Mouse (Mus musculus): ENCODE measurements around the gene Akr1d1. TPM values are rescaled to one million over a fixed set of nuclear protein-coding genes. Genes with fewer than 3 reads are reported as not detected.

Akr1d1 gene
- total RNA-seq (2021): not detected

DNA sequence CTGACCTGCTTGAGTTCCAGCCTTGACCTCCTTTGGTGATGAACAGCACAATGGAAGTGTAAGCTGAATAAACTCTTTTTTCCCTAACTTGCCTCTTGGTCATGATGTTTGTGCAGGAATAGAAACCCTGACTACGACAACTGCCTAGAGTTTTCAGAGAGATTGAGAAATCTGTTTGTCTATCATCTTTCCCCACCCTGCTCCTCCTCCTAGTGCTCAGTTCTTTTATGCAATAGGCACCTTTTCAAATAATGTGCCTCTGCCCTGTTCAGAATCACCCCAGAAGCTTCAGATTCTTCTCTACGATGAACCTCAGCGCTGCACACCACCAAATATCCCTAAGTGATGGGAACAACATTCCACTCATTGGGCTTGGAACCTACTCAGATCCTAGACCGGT is at the start of gene Akr1d1:
Akr1d1 (plus strand) TSS at position 234 of the 400 bp plus-strand sequence.
- intact Hi-C loops (cut with DNase I): no loop called here
- no peak for DNase-seq (ENCODE audit: extremely low spot score in 1 of 2, low spot score in 2 of 2)

DNA sequence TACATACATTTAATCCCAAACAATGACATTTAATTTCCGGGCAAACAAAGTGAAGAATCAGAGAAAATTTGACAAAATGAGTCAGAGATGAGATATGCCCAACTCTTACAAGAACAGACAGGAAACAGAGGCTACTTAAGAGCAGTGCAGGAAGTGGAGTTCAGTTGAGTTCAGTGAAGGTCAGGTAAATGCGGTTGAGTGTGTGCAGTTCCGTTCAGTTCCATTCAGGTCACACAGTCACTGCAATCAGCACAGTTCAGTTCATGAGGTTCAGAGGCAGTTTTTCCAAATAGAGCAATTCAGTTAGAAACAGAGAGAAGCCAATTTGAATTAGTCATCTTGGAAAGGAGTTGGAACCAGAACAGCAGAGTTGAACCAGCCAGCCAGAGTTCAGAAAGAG is 48.8 kb upstream of the Akr1d1 start:
- intact Hi-C loops (cut with DNase I): no loop called here
- DNase-seq (ENCODE audit: extremely low spot score in 1 of 2, low spot score in 2 of 2): no peak

DNA sequence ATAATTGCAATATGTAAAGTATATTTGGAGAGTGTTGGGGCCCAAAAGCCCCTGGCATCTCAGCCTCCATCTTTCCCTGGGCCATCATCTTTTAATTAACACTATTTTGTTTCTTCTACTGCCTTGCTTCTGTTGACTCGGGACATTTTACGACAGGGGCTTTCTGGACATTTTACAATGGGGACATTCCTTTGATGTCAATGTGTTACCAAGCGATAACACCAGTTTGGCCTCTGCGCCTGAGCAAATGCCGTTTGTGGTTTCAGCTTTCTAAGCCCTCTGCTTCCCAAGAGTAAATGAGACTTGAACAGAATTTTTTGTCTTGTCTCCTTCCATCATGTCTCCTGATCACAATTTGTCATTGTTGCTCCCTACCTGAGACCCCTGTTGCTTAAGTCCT is 46.7 kb upstream of the Akr1d1 start:
- DNase-seq (ENCODE audit: extremely low spot score in 1 of 2, low spot score in 2 of 2): no peak
- intact Hi-C loops (cut with DNase I): no loop called here

DNA sequence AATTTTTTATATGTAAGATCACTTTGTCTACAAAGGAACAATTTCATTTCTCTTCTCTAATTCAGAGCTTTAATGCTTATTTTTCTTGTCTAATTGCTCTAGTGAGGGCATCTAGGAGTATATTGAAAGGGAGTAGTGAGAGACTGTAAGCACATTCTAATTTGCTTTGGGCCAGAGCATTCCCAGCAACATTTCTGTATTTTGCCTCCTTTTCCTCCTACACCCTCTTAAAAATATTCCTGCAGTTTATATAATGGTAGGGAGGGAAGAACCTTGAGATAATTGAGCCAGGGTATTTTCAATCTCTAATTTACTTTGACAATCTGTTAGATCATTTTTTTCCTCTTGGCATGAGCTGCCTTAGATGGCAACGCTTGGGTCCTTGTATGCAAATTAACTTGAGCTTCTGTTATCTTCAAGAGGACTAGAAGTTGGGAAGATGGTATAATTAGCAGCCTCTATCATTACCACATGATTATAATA is 45.3 kb upstream of the Akr1d1 start:
- peak in 1 of 2 experiments; percentile 11 for DNase-seq (ENCODE audit: extremely low spot score in 1 of 2, low spot score in 2 of 2)
- intact Hi-C loops (cut with DNase I): no loop called here

DNA sequence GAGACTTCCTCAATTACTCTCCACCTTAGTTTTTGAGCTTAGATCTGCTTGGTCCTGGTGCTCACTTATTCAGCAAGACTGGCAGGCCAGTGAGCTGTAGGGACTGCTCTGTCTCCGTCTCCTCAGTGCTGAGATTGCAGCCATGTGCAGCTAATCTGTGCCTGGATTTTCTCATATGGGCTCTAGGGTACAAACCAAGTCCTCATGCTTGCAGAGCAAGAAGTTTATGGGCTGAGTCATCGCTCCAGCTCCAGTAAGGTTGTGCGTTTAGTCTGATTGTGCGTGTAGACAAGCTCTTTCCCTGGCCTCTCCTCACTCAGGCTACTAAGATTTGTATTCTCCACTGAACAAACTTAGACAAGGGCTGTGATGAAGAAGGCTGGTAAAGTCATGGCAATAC is 43.5 kb upstream of the Akr1d1 start:
- no peak for DNase-seq (ENCODE audit: extremely low spot score in 1 of 2, low spot score in 2 of 2)
- intact Hi-C loops (cut with DNase I): no loop called here

DNA sequence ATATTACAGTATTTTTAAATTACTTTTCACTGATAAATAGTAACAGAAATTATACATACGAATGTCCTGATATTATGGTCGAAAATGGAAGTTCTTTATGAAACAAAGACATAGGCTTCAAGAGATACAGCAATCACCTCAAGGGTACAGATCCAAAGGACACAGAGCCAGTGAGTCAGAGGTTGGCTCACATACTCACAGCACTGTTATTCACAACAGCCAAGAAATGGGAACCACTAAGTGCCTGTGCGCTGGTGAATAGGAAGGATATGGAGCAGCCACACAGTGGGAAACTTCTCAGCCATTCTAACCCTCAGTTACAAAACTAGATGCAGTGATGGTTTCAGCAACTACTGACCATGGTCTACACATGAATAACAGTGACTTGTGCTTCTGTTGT is 37.7 kb upstream of the Akr1d1 start:
- intact Hi-C loops (cut with DNase I): no loop called here
- no peak for DNase-seq (ENCODE audit: extremely low spot score in 1 of 2, low spot score in 2 of 2)

DNA sequence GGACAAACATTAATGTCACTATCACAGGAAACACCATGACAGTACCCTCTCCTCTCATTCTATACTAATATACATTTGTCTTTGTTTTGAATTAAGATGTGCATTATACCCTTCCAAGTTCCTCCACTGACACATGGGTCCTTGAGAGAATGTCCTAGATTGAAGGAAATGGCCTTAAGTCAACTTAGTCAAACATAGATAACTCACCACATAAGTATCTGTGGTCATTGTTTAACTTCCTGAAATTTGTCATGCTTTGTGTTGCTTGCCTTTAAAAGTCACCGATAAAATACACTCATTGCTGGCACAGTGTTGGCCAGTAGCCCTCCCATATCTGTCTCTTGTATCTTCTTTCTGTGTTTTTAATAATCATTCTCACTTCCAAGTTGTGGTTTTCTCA is 35.0 kb upstream of the Akr1d1 start:
- intact Hi-C loops (cut with DNase I): no loop called here
- DNase-seq (ENCODE audit: extremely low spot score in 1 of 2, low spot score in 2 of 2): no peak

DNA sequence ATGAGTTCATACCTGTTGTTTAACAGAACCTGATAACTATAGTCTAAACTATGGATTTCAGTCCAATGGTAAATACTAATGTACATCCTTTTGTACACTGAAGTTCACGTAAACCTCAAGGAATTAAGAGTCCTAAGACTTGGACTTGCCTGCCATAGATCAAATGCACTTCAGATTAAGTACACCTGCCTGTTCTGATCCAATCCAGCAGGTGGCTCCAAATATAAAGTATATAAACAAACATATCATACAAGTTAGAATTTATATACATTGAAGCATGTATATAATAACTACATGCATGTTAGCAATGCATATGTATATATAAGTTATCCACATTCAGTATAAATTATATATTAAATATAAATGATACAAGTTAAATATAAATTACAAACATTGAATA is 33.1 kb upstream of the Akr1d1 start:
- no peak for DNase-seq (ENCODE audit: extremely low spot score in 1 of 2, low spot score in 2 of 2)
- intact Hi-C loops (cut with DNase I): no loop called here

DNA sequence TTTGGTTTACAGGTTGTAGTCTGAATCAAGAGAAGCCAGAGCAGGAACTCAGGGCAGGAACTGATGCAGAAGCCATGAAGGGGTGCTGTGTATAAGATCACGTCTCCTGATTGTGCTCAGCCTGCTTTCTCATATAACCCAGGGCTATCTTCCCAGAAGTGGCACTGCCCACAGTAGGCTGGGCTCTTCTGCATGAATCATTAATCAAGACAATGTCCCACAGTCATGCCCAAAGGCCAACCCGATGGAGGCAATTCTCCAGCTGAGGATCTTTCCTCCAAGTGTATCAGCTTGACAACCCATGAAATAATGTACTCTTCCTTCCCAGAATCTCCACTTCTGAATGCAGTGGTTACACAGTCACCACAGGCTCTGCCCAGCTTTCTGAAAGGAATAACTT is 24.4 kb upstream of the Akr1d1 start:
- intact Hi-C loops (cut with DNase I): no loop called here
- DNase-seq (ENCODE audit: extremely low spot score in 1 of 2, low spot score in 2 of 2): no peak

DNA sequence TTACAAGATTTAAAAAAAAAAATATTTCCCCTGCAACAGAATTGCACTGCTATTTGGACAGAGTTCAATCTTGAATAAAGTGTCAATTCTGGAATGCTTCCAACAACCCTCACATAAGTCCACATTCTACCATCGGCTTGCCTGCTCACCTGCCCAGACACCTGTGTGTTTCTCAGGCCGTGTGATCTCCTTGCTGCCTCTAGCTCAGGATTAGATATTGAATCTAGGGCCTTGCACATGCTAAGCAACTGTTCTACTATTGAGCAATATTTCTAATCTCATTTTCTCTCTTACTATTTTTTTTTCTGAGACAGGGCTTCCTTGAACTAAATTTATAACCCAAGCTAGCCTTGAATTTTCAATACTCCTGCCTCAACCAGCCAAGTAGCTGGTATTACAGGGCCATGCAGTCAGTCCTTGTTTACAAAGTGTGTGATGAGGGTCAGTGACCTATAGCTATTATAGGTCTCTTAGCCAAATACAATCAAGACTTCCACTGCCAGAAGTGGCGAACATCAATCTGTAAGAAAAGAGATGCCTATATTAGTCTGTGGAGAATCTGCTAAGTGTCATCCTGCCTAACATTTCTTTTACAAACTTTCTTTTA is 23.0 kb upstream of the Akr1d1 start:
- intact Hi-C loops (cut with DNase I): no loop called here
- no peak for DNase-seq (ENCODE audit: extremely low spot score in 1 of 2, low spot score in 2 of 2)

DNA sequence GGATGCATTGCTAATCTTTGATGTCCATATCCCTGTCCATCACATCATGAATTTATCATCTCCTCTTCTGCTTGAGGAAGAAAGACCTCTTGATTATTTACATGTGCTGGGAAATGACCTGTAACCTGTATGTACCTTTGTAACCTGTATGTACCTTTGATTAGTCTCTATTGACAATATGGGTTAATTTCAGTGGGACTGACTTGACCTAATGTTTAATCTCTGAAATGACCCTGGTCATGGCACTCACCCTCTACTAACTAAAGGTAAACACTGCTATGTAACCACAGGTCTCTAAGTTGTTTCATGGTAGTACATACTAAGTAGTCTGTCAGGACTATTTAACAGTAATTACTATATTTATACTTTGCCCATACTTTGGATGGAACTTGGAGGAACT is 19.2 kb upstream of the Akr1d1 start:
- DNase-seq (ENCODE audit: extremely low spot score in 1 of 2, low spot score in 2 of 2): no peak
- intact Hi-C loops (cut with DNase I): no loop called here

DNA sequence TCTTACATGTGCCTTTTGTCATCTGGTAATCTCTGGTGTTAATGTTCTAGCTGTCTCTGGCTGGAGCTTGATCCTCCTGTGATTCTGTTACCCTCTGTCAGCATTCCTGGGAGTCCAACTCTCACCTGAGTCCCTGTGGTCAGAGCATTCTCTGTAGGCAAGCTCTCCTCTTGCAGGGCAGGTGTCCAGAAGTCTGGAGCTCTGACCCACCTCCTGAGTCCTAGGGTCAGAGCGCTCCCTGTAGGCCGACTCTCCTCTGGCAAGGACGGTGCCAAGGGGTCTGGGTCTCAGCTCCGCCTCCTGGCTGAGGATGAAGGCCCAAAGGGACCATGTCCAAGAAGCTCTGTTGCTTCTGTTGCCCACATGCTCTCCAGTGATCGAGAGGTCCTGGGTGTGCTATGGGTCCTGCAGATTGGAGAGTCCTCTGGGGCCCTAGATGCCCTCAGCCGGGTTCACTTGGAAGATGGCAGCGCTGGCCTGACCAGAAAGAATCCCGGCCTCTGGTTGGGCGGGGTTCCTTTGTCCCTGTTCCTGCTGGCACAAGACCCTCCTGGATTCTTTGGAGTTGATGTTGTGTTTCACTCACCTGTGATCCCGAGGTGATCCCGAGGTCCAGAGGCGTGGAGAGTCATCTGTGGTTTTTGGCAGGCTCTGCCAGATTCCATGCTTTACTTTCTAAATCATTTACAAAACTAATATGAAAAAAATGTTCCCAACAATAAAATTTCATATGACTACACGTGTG is 9.2 kb upstream of the Akr1d1 start:
- DNase-seq (ENCODE audit: extremely low spot score in 1 of 2, low spot score in 2 of 2): no peak
- intact Hi-C loops (cut with DNase I): no loop called here

DNA sequence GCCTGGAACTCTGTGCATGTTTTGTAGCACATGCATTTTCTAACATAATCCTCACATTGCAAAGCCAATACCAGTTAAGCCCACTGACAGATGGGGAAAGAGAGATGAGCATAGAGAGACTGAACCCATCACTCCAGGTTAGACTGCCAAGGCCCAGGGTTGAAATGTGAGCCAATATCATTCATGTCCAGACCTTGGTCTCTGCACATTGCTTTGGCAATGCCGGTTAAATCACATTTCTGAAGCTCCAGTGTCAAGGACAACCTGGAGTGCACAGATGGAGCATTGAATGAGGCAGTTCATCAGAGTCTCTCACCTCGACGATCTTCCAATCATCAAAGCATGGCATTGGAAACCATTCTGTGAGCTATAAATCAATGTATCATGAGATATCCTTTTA is 2.1 kb downstream of the Akr1d1 start:
- DNase-seq (ENCODE audit: extremely low spot score in 1 of 2, low spot score in 2 of 2): no peak
- intact Hi-C loops (cut with DNase I): no loop called here

DNA sequence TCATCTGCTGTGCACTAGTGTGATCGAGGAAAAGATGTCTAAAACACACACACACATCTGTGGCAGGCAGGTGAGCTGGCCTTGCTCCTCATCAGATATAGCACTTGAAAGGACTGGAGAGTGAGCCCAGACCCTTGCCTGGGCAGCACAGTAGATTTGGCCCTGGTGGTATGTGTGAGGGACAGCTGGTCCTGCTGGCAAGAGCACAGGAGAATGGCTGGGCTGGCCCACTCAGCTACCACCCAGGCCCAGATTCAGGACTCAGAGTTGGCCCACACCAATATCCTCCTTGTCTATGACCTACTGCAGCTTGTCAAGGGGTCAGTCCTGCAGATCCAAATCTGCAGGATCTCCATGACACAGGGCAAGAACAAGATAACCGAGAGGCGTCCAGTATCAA is 6.9 kb downstream of the Akr1d1 start:
- DNase-seq (ENCODE audit: extremely low spot score in 1 of 2, low spot score in 2 of 2): no peak
- intact Hi-C loops (cut with DNase I): no loop called here

DNA sequence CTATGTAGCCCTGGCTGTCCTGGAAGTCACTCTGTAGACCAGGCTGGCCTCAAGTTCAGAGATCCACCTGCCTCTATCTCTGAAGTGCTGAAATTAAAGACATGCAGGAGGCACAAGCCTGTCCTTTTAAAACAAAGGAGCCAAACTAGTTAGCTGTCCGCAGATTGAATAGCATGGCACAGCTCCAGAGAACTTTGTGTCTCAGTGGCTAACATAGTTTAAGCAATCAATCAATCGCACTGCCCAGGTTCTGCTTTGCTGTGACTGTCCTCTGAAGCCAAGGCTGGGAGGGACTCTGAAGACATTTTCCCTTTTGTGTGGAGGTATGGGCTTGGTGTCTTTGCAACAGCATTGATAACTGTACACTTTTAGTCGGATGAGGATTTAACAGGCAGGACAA is 7.8 kb downstream of the Akr1d1 start:
- DNase-seq (ENCODE audit: extremely low spot score in 1 of 2, low spot score in 2 of 2): no peak
- intact Hi-C loops (cut with DNase I): no loop called here

DNA sequence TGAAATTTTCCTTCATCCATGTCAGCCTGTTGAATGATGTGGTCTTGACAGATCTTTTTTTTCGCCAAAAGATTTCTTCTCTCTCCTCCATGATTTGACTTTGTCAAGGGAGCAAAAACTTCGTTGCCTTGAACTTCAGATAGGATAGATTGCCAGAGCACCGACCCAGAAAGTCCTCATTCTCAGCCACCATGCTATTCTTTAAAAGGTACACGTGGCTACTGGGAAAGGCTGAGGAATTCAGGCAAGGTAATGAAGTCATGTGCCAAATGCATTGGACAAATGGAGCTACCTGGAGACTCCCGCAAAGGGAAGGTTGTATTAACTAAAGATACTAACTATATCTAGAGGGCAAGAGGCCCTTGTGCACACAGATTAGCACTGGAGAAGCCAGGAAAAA is 8.8 kb downstream of the Akr1d1 start:
- intact Hi-C loops (cut with DNase I): no loop called here
- DNase-seq (ENCODE audit: extremely low spot score in 1 of 2, low spot score in 2 of 2): no peak

DNA sequence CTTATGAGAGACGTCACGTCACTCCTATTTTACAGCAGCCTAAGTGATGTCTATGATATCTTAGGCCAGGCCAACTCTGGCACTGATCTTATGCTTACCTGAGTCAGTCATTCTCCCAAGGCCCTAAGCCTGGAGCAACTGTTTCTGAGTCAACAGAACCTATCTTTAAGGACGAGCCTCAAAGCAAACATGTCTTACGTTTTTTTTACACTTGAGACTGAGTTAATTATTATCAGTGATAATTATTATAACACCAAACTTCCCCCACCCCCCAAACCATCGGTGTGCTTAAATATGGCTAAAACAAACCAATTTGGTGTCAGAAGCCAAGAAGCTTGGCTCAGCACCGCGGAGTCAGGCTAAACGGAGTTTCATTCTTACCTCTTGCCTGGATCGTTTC is 9.4 kb downstream of the Akr1d1 start:
- intact Hi-C loops (cut with DNase I): no loop called here
- no peak for DNase-seq (ENCODE audit: extremely low spot score in 1 of 2, low spot score in 2 of 2)

DNA sequence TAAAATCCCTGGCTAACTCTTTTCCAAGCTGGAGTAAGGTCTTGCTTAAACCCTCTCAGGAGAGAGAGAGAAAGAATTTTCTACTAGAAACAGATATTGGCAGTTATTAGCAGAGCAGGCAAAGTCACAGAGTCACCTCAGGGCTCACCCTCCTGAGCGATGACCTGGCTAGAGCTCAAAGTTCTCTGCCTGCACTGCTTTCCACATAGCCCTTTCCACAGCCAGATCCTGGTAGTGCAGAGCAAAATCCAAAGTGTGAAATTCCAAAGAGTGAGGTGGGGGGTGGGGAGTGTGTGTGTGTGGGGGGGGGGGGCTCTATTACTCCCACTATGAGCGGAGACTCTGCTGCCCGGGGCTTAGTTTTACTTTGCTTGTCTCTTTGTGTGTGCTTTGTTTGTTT is 10.1 kb downstream of the Akr1d1 start:
- intact Hi-C loops (cut with DNase I): no loop called here
- no peak for DNase-seq (ENCODE audit: extremely low spot score in 1 of 2, low spot score in 2 of 2)

DNA sequence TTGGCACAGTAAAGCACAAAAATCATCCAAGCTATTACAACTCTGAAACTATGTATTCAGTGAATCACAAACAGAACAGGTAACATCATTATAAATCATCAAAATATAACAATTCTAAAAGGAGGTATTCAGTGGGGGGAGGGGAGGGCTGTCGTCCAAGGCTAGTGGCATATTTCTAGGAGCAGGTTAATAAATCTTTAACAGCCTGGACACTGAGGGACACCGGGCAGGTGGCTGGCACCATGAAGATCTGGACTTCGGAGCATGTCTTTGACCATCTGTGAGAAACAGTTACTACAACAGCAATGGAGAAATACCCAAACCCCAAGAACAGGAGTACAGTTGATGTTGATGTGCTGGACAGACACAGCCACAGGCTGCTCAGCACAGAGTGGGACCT is 11.2 kb downstream of the Akr1d1 start:
- intact Hi-C loops (cut with DNase I): no loop called here
- no peak for DNase-seq (ENCODE audit: extremely low spot score in 1 of 2, low spot score in 2 of 2)

DNA sequence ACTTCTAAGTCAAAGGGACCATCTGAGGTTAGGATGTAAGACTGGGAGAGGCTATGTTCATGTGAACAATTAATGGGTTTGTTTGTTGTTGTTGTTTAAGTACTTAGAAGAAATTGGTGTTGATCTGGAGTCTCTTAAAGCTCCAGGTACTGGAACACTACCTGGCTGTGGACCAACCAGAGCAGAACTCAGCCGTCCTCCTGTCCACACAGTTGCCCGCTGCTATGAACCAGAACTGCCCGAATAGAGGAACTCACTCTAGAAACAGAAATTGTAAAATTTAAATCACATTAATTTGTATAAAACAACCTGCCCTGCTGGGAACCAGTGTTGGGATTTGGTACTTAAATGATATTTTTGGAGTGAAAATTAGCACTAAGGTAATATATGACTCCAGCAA is 12.2 kb downstream of the Akr1d1 start:
- DNase-seq (ENCODE audit: extremely low spot score in 1 of 2, low spot score in 2 of 2): no peak
- intact Hi-C loops (cut with DNase I): no loop called here

DNA sequence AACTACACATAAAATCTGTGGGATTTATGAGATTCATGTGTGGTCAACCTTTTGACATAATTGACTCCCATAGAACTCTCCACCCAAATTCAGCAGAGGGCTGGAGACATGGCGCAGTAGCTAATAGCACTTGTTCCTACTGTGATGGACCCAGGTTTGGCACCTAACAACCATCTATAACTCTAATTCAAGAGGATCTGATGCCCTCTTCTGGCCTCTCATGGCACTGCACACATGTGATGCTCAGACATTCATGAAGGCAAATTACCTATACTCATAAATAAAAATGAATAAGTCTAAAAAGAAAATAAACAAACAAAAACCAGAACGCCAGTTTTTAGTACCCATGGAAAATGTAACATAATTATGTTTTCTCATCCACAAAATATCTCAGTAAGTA is 22.8 kb downstream of the Akr1d1 start:
- no peak for DNase-seq (ENCODE audit: extremely low spot score in 1 of 2, low spot score in 2 of 2)
- intact Hi-C loops (cut with DNase I): no loop called here

Measured in left cerebral cortex, postnatal 10 days (tissue).